Mouse (Mus musculus): ENCODE data around the gene Gm21887. TPM values are rescaled to one million over a fixed set of nuclear protein-coding genes. Genes with fewer than 3 reads are reported as not detected.
"Not testable (repeated sequence)": the region's sequence is repeated elsewhere in the genome, so short reads cannot be mapped to it uniquely, and the experiment has no call there.

The Gm21887 gene
- polyA plus RNA-seq, 1 experiment from 2014 or later: 124 TPM

- H3K9me3 ChIP-seq (replicated peaks; ENCODE audit: control insufficient read depth, low read length, poor library complexity, severe bottlenecking); H3K27ac ChIP-seq (ENCODE audit: low read length); ATAC-seq; H3K27me3 ChIP-seq (ENCODE audit: control insufficient read depth, insufficient read depth, low read depth, low read length); H3K4me3 ChIP-seq (ENCODE audit: low read depth, low read length); H3K36me3 ChIP-seq (ENCODE audit: control insufficient read depth, insufficient read depth, low read length); H3K4me2 ChIP-seq (ENCODE audit: low read length); H3K4me1 ChIP-seq (ENCODE audit: control insufficient read depth, insufficient read depth, low read length); H3K9ac ChIP-seq (ENCODE audit: low read depth, low read length): not testable (repeated sequence)
- WGBS: 73% methylated on average over 6 of the region's 6 CpGs
Measured at GRCm38 (mm10) chrX:169974974-169975373, 34.5 kb upstream of the Gm21887 start.

- not testable (repeated sequence) for H3K9me3 ChIP-seq (replicated peaks; ENCODE audit: control insufficient read depth, low read length, poor library complexity, severe bottlenecking); H3K27me3 ChIP-seq (ENCODE audit: control insufficient read depth, insufficient read depth, low read depth, low read length); H3K36me3 ChIP-seq (ENCODE audit: control insufficient read depth, insufficient read depth, low read length); H3K27ac ChIP-seq (ENCODE audit: low read length); H3K4me3 ChIP-seq (ENCODE audit: low read depth, low read length); H3K9ac ChIP-seq (ENCODE audit: low read depth, low read length); H3K4me1 ChIP-seq (ENCODE audit: control insufficient read depth, insufficient read depth, low read length); H3K4me2 ChIP-seq (ENCODE audit: low read length); ATAC-seq
- 77% methylated on average over 3 of the region's 3 CpGs for WGBS
Measured at GRCm38 (mm10) chrX:169975681-169976131, 33.8 kb upstream of the Gm21887 start.

- not testable (repeated sequence) for H3K36me3 ChIP-seq (ENCODE audit: control insufficient read depth, insufficient read depth, low read length); H3K4me1 ChIP-seq (ENCODE audit: control insufficient read depth, insufficient read depth, low read length); H3K9ac ChIP-seq (ENCODE audit: low read depth, low read length); H3K9me3 ChIP-seq (replicated peaks; ENCODE audit: control insufficient read depth, low read length, poor library complexity, severe bottlenecking); H3K27ac ChIP-seq (ENCODE audit: low read length); H3K4me3 ChIP-seq (ENCODE audit: low read depth, low read length); H3K27me3 ChIP-seq (ENCODE audit: control insufficient read depth, insufficient read depth, low read depth, low read length); H3K4me2 ChIP-seq (ENCODE audit: low read length); ATAC-seq
- WGBS: 71% methylated on average over 5 of the region's 5 CpGs
Measured at GRCm38 (mm10) chrX:169976340-169976739, 33.1 kb upstream of the Gm21887 start.

GRCm38 (mm10) chrX:169977856-169978435 lies 31.5 kb upstream of the Gm21887 start:
- H3K27ac ChIP-seq (ENCODE audit: low read length); H3K9me3 ChIP-seq (replicated peaks; ENCODE audit: control insufficient read depth, low read length, poor library complexity, severe bottlenecking); H3K27me3 ChIP-seq (ENCODE audit: control insufficient read depth, insufficient read depth, low read depth, low read length); ATAC-seq; H3K9ac ChIP-seq (ENCODE audit: low read depth, low read length); H3K4me3 ChIP-seq (ENCODE audit: low read depth, low read length); H3K4me2 ChIP-seq (ENCODE audit: low read length); H3K4me1 ChIP-seq (ENCODE audit: control insufficient read depth, insufficient read depth, low read length): not testable (repeated sequence)
- 90% methylated on average over 7 of the region's 7 CpGs for WGBS
- H3K36me3 ChIP-seq (ENCODE audit: control insufficient read depth, insufficient read depth, low read length): peaks cover 12% of the 10 kb centered on the region; the same call in 1 of the 2 replicates

GRCm38 (mm10) chrX:169978436-169979381 lies 30.8 kb upstream of the Gm21887 start:
- not testable (repeated sequence) for H3K27ac ChIP-seq (ENCODE audit: low read length); H3K9ac ChIP-seq (ENCODE audit: low read depth, low read length); ATAC-seq; H3K27me3 ChIP-seq (ENCODE audit: control insufficient read depth, insufficient read depth, low read depth, low read length); H3K4me1 ChIP-seq (ENCODE audit: control insufficient read depth, insufficient read depth, low read length)
- peak overlapping the region; percentile 17; the same call in 1 of the 2 replicates for H3K4me3 ChIP-seq (ENCODE audit: low read depth, low read length)
- H3K9me3 ChIP-seq (replicated peaks; ENCODE audit: control insufficient read depth, low read length, poor library complexity, severe bottlenecking): peaks cover 10% of the 10 kb centered on the region
- H3K36me3 ChIP-seq (ENCODE audit: control insufficient read depth, insufficient read depth, low read length): peaks cover 17% of the 10 kb centered on the region; the same call in 1 of the 2 replicates
- peak overlapping the region; percentile 41 for H3K4me2 ChIP-seq (ENCODE audit: low read length)
- 63% methylated on average over 29 of the region's 29 CpGs for WGBS

- H3K36me3 ChIP-seq (ENCODE audit: control insufficient read depth, insufficient read depth, low read length): peaks cover 23% of the 10 kb centered on the region; the same call in 1 of the 2 replicates
- peak overlapping the region; percentile 12; the same call in 1 of the 2 replicates for H3K9ac ChIP-seq (ENCODE audit: low read depth, low read length)
- peak overlapping the region; percentile 41 for H3K4me2 ChIP-seq (ENCODE audit: low read length)
- H3K27me3 ChIP-seq (ENCODE audit: control insufficient read depth, insufficient read depth, low read depth, low read length); H3K27ac ChIP-seq (ENCODE audit: low read length); H3K4me1 ChIP-seq (ENCODE audit: control insufficient read depth, insufficient read depth, low read length): not testable (repeated sequence)
- peak overlapping the region; percentile 17; the same call in 1 of the 2 replicates for H3K4me3 ChIP-seq (ENCODE audit: low read depth, low read length)
- peak; percentile 18 for ATAC-seq
- peaks cover 14% of the 10 kb centered on the region for H3K9me3 ChIP-seq (replicated peaks; ENCODE audit: control insufficient read depth, low read length, poor library complexity, severe bottlenecking)
- 70% methylated on average over 20 of the region's 20 CpGs for WGBS
Measured at GRCm38 (mm10) chrX:169979461-169980202, 29.8 kb upstream of the Gm21887 start.

- not testable (repeated sequence) for H3K9ac ChIP-seq (ENCODE audit: low read depth, low read length); H3K4me3 ChIP-seq (ENCODE audit: low read depth, low read length); H3K27me3 ChIP-seq (ENCODE audit: control insufficient read depth, insufficient read depth, low read depth, low read length); H3K27ac ChIP-seq (ENCODE audit: low read length); H3K4me1 ChIP-seq (ENCODE audit: control insufficient read depth, insufficient read depth, low read length); H3K4me2 ChIP-seq (ENCODE audit: low read length)
- H3K36me3 ChIP-seq (ENCODE audit: control insufficient read depth, insufficient read depth, low read length): peaks cover 28% of the 10 kb centered on the region
- WGBS: 84% methylated on average over 6 of the region's 6 CpGs
- peaks cover 18% of the 10 kb centered on the region for H3K9me3 ChIP-seq (replicated peaks; ENCODE audit: control insufficient read depth, low read length, poor library complexity, severe bottlenecking)
- ATAC-seq: peak; percentile 9; the same call in 1 of the 2 replicates
Measured at GRCm38 (mm10) chrX:169980203-169980556, 29.3 kb upstream of the Gm21887 start.

GRCm38 (mm10) chrX:169980809-169981289 lies 28.6 kb upstream of the Gm21887 start:
- H3K9me3 ChIP-seq (replicated peaks; ENCODE audit: control insufficient read depth, low read length, poor library complexity, severe bottlenecking): peaks cover 20% of the 10 kb centered on the region
- no peak overlapping the region for H3K9ac ChIP-seq (ENCODE audit: low read depth, low read length)
- 87% methylated on average over 12 of the region's 12 CpGs for WGBS
- no peak overlapping the region for H3K4me2 ChIP-seq (ENCODE audit: low read length)
- H3K27me3 ChIP-seq (ENCODE audit: control insufficient read depth, insufficient read depth, low read depth, low read length): no peaks in the 10 kb centered on the region
- peaks cover 31% of the 10 kb centered on the region for H3K36me3 ChIP-seq (ENCODE audit: control insufficient read depth, insufficient read depth, low read length)
- ATAC-seq: no peak
- H3K27ac ChIP-seq (ENCODE audit: low read length): no peak overlapping the region
- peaks cover 3% of the 10 kb centered on the region; the same call in 1 of the 2 replicates for H3K4me1 ChIP-seq (ENCODE audit: control insufficient read depth, insufficient read depth, low read length)
- no peak overlapping the region for H3K4me3 ChIP-seq (ENCODE audit: low read depth, low read length)

All from midbrain, embryonic 16.5 days (tissue).